Mouse (Mus musculus): ENCODE data around the gene Chrnb1.

The Chrnb1 gene

DNA sequence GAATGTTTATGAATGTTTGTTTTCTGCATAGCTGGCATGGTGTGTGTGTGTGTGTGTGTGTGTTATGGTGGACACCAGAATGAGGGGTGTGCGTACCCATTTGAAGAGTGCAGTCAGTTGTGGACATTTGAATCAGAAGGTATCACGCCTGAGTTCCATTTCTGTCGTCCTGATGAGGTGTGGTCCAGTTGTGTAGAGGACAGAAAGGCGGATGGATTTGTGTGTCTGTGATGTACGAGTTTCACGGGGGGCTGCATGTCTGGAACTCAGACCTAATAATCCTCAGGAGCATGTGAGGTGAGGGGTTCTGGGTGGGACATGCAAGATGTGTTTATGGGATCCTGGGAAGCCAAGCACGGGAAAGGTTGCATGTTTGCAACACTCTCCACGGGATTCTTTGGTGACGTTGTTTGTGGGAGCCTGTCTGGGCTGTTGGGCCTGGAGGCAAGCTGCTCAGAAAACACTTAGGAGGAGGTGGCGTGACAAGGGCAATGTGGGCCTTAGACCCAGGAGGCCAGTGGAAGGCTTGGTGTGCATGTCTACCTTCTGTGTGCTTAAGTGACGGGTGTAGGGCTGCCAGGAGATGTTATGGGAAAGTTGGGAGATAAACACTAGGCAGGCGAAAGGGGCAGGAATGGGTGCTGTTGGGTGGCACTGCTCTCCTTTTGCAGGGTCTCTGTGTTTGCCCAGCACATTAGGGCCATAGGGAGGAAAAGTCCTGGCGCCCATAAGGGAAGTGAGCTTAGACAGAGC, 28.7 kb downstream of the Chrnb1 start:
- no peak for DNase-seq

DNA sequence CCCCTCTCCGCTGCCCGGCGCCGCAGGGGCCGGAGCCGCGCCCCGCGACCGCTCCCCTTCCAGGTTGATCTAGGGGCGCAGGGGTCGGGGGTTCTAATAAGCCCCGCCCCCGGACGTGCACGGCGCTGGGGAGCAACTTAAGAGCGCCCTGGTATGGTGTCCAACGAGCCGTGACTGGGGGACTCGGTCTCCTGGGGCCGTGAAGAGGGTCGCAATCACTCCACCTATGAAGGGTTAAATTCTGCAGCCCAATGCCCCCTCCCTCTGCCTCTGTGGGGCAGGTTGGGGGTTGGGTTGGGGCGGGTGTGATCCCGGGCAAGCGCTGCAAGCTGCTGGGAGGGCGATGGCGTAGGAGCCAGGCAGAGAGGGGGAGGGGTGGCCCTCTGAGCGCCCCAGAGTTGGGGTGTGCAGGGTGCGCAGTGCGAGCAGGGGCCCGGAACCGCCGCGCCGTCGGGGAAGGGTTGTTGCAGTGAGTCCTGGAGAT, 29.6 kb downstream of the Chrnb1 start:
- peak; percentile 94 for DNase-seq

DNA sequence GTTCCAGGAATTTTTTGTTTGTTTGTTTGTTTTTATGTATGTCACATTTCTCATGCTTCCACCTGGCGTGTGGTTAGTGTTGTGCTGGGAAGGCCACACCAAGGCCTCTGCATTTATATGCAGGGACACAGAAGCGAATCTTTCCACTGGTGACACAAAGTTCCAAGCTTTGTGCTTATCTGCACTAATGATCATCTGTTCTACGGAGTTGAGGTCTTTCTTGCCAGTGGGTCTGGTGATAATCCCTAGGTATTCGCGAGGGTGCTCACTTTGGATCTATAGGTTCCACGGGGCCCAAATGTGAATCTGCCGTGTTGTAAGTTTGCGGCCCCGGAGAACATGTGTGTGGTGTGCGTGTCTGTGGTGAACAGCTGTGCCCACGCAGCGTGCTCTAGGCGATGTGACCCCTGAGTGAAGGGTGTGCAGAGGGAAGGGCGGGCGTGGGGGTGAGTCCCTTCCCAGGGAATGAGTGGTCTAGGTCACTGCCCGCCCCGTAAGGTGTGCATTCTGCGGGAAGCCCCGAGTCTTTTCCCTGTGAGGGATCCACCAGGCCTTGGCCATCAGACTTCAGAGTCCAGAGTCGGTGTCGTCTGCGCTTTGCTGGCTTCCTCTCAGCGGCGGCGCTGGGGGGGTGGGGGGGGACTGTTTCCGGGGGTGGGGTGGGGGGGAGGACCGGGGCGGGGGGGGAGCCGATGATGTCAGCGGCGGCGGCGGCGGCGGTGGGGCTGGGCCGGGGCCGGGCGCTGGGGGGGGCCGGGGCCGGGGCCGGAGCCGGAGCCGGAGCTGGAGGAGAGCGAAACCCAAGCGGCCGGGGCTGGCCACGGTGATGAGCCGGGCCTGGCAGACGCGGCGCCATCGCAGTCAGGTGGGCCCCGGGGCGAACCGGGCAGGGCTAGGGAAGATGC, 30.3 kb downstream of the Chrnb1 start, which contains the start of gene Zbtb4:
TSS of gene Zbtb4 (plus strand) at position 692 of the 905 bp plus-strand sequence.
- peak; percentile 71 for DNase-seq

DNA sequence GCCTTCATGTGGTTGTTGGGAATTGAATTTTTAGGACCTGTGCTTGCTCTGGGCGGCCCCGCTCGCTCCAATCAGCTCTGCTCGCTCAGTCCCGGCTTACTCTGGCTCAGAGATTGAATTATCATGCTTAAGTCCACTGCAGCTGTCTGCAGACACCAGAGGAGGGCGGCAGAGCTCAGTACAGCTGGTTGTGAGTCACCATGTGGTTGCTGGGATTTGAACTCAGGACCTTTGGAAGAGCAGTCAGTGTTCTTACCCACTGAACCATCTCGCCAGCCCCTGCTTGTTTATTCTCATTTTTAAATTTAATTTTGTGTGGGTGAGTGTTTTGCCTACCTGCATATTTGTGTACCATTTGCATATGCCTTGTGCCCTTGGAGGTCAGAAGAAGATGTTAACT, 32.2 kb downstream of the Chrnb1 start:
- peak; percentile 48 for DNase-seq

DNA sequence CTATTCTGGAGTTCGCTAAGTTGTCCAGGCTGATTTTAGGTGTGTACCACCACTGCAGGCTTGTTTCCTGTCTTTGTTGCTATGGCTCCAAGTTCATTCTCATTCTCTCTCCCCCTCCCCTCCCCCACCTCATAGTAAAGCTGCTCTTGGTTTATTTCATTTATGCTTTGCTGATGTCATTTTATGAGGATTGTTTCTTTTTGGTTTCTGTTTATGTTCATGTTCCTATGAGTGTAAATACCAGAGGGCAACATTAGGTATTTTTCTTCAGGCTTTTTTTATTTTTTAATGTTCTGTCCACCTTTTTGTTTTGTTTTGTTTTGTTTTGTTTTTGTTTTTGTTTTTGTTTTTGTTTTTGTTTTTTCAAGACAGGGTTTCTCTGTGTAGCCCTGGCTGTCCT, 33.9 kb downstream of the Chrnb1 start, which contains the start of gene Slc35g3:
TSS of gene Slc35g3 (minus strand) at position 101 of the 400 bp plus-strand sequence.
- no peak for DNase-seq

DNA sequence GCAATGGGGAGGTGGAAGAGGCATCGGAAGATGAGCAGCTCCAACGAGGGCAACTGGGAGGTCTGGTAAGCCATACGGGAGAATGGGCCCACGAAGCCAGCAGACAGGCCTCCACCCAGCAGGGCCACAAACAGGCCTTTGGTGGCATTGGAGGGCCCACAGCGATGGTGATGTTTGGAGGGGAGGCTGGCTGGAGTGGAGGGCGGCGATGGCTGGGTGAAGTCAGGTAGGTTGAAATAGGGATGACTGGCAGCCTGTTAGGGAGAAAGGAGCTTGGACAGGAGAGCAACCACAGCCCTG, 34.9 kb downstream of the Chrnb1 start:
- DNase-seq, result no peak

DNA sequence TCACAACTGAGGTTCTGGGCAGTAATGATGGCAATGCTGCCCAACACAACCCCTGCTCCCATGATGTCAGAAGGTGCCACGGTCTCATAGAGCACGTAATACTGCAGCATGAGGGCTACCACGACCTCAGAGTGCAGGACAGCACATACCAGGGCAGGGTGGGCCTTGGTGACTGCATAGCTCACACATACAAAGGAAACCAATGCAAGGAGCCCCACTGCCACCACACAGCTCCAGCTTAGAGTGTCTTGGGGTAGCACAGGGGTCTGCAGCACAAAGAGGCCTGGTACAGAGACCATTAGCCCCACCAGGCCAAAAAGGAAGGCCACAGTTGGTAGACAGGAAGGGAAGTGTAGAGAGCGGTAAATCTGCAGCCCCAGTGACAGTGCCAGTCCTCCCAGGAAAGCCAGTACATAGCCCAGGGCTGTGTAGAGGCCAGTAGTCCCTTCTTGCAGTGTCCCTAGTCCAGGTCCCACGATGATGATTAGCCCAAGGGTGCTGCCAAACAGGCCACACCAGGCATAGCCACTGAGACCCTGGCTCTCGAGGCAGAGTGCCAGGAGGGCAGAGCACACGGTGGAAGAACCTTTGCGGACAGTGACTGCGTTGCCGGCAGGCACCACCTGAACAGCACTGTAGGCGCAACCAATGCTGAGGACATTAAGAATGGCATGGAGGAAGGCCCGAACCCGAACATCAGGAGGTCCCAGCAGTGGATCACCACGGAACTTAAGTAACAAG, 35.4 kb downstream of the Chrnb1 start:
- peak; percentile 19 for DNase-seq

DNA sequence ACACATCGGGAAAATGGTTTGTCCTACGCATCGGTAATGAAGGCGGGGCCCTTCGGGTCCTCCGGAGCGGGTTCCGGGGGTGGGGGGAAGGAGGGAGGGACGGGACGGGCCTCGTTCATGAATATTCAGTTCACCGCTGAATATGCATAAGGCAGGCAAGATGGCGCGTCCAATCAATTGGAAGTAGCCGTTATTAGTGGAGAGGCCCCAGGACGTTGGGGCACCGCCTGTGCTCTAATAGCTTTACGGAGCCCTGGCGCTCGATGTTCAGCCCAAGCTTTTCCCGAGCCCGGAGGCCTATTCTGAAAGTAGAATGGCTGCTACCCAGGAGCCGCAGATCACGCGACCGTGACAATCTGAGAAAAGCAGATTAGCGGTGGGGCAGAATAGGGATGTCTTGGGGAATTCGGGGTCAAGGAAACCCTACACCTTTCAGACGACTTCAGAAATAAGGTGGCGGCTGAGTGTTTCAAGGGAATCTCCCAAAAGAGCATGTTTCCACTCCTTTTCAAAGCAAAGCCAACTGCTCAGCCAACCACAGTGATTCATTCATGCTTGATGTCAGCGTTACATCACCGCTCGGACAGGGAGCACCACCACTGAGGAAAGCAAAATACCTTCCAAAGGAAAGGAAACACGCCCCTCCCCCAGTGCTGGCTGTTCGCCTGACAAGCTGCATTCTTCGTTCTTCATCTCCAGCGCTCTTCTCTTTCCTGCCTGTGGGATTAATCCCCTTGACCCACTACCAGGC, 36.6 kb downstream of the Chrnb1 start:
- DNase-seq, result peak; percentile 83

DNA sequence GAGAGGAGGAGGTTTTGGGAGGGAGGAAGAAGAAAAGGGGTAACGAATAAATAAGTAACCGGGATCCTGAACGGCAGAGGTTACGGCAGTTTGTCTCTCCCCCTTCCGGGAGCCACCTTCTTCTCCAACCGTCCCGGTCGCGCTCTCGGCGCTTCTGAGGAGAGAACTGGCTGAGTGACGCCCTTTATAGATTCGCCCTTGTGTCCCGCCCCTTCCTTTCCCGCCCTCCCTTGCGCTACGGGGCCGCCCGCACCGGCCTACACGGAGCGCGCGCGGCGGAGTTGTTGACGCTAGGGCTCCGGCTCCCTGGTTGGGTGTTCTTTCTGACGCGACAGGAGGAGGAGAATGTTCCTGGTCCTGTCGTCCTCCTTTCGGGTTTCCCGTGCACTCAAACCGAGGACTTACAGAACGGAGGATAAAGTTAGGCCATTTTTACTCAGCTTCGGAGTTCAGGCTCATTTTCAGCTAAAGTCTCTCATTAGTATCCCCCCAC, 37.2 kb downstream of the Chrnb1 start, which contains the start of gene Polr2a:
TSS of gene Polr2a (minus strand) at position 160 of the 493 bp plus-strand sequence.
- DNase-seq, result peak; percentile 97

DNA sequence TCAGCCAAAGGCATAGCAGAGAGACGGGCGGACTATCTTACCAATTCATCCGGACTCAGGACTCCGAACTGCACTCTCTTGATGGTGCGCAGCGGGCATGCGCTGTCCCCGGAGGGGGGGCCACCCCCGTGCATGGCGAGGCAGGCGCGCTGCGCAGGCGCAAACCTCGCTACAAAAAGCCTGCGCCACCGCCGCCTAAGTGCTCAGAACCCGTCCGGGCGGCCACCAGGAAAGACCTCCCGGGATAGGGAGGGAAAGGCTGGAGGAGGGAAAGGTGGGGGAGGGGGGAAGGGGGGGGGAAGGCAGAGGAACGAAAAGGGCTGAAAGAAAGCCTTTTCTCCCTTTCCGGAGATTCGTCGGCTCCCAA, 37.7 kb downstream of the Chrnb1 start:
- DNase-seq, result peak; percentile 98

DNA sequence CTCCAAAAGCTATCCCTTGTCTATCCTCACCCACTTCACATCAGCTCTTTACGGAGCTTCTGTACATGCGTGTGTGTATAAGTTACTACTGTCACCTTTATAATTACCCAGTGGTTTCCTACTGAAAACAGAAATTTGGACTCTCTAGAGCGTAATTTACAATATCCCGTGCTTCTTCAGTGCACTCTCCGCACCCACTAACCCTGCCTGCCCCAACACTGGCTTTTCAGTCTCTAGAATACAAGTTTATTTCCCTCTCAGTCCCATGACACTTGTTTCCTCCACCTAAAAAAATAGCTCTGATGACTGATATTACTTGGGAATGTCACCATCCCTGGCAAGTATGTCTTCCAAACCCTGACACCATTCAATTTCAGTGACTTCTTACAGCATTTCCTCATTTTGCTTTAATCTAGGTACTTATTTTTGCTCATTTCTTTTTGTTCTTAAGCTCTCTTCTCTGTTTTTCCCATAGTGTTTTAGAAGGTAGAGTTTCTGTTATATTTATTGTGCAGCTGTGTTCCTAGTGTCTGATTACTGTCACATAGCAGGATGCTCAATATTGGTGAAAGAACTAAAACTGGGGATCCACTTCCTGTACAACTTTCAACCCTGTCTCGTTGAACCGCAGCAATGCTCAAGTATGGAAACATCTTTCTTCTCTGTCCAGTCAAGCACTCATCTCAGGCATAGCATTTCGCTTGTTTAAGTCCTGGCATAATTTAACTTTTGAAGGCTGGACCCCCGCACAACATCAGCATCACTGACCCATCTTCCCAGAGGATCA, 38.2 kb downstream of the Chrnb1 start:
- no peak for DNase-seq

DNA sequence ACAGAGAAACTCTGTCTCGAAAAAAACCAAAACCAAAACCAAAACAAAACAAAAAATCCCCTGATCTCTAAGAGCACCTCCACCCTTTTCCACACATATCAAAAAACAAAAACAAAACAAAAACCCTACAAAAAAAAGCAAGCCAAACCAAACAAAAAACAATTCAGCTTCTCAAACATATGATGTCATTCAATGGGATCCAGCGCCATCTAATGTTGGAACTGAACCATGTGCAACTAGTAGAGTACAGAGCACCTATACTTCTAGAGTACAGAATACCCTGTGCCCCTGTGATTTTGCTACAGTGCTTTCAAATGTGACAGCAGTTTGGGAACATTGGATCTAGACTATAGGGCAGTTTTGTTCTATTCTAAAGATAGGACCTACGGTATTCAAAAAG, 41.0 kb downstream of the Chrnb1 start:
- DNase-seq, result peak; percentile 39

DNA sequence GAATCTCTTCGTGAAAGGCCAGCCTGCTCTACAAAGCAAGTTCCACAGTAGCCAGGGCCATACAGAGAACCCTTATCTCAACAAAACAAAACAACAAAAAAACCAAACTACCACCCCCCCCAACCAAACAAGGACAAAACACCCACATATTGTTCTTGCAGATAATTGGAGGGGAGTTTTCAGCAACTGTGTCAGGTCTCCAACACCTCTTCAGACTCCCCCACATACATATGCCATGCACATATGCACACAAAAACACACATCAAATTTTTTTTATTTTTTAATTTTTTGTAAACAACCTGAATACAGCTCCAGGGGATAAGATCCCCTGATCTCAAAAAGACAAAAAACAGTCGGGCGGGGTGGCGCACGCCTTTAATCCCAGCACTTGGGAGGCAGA, 41.5 kb downstream of the Chrnb1 start:
- DNase-seq, result no peak

DNA sequence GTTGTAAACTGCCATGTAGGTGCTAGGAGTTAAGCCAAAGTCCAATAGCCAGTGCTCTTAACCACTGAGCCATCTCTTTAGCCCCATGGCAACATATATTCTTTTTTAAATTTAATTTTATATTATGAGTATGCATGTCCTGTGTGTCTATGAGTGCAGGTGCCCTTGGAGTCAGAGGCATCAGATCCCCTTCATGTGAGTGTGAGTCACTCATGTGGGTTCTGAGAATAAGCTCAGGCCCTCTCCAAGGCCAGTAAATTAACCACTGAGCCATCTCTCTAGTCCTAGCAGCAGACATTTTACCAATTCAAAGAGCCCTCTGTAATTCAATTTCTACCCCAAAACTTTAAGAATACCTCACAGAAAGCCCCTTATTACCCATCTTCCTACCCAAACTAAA, 43.1 kb downstream of the Chrnb1 start:
- DNase-seq, result no peak

DNA sequence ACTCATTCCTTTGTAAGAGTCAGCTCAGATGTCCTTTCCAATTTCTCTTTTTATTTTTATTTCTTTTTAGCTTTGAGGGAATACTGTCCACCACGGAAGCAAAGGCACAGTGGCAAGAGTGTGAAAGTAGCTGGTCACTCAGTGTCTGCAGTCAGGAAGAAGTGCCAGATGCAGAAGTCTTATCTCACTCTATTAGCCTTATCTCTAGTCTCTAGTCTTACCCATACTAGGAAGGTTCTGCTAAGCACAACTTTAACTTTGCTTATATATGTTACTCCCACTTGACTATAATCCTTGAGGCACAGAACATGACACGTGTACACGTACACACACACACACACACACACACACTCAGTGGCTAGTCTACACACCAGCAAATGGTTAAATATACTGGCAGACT, 44.1 kb downstream of the Chrnb1 start:
- DNase-seq, result no peak

All from thymus, postnatal 4 days (tissue).